Mouse (Mus musculus): ENCODE data around the gene Prom2. TPM values are rescaled to one million over a fixed set of nuclear protein-coding genes. Genes with fewer than 3 reads are reported as not detected.

Prom2 gene
- polyA plus RNA-seq, 1 experiment = 0.09 TPM

DNA sequence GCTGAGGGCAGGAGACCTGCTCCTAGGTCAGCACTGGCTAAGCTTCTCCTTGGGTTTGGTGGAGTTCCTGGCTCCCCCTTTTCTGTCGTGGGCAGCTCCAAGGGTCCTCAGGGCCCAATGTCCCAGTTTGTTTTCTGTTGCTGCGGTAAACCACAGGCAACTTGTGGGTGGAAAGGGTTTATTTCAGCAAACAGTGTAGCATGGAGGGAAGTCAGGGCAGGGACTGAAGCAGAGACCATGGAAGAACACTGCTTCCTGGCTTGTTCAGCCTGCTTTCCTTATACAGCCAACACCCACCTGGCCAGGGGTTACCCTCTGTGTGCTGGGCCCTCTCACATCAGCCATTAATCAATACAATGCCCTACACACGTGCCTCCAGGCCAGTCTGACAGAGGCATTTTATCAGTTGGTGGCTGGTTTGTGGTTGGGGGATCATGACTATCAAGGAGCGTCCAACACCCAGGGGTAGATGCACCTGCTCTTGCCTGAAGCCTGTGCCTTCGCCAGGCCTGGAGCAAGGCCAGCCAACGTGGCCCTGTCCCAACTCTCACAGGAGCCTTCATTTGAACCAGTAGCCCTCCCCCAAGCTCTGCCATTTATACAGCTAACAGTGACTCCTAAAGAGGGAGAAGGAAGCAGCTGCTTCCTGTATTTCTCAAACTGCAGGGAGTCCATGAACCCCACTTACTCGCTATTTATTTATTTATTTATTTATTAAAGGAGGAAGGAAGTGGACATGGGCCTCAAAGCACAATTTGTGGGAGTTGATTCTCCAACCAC, 17.1 kb downstream of the Prom2 start:
- H3K27ac ChIP-seq (ENCODE audit: control insufficient read depth, insufficient read depth, low read depth, low read length) = no peak overlapping the region
- no peak for TF ChIP-seq POLR2A (IDR thresholded peaks at IDR 0.05; ENCODE audit: control insufficient read depth, low read depth, low read length)
- no peak for TF ChIP-seq CTCF (IDR thresholded peaks at IDR 0.05; ENCODE audit: control insufficient read depth, insufficient read depth, insufficient replicate concordance, low read depth, low read length)
- H3K4me3 ChIP-seq (ENCODE audit: control insufficient read depth, low read depth, low read length) = no peak overlapping the region
- no peaks in the 10 kb centered on the region for H3K27me3 ChIP-seq (ENCODE audit: control insufficient read depth, insufficient read depth, low read length)
- H3K36me3 ChIP-seq (ENCODE audit: control insufficient read depth, insufficient read depth, low read length) = no peaks in the 10 kb centered on the region
- peaks cover 15% of the 10 kb centered on the region for H3K4me1 ChIP-seq (ENCODE audit: control insufficient read depth, insufficient read depth, low read length)

DNA sequence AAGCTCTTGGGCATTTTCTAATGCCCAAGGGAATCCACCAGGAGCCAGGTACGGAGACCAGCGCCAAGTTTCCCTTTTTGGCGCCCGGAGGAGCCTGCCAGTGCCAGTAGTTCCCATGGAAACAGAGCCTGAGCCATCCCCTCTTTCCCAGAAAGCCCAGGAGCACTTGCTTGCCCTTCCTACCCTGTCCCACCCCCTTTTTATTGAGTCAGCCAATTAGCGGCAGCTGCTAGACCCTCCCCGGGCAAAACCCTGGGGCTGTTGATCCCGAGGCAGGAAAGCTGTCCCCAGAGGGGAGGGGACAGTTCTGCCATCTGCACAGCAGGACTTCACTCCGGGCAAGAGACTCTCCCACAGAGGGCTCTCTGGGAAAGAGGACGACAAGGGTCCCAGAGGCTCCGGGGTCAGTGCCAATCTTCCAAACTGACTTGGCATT, 19.2 kb downstream of the Prom2 start, which contains the start of gene Kcnip3:
Gene Kcnip3 (minus strand): TSS at position 89 of the 436 bp plus-strand sequence.
- H3K36me3 ChIP-seq (ENCODE audit: control insufficient read depth, insufficient read depth, low read length) = no peaks in the 10 kb centered on the region
- peak within 1 kb of the TSS; percentile 60 for H3K4me3 ChIP-seq (ENCODE audit: control insufficient read depth, low read depth, low read length)
- TF ChIP-seq CTCF (IDR thresholded peaks at IDR 0.05; ENCODE audit: control insufficient read depth, insufficient read depth, insufficient replicate concordance, low read depth, low read length) (no peak), POLR2A (IDR thresholded peaks at IDR 0.05; ENCODE audit: control insufficient read depth, low read depth, low read length) (no peak; the same call in 1 of the 2 replicates)
- no peaks in the 10 kb centered on the region for H3K27me3 ChIP-seq (ENCODE audit: control insufficient read depth, insufficient read depth, low read length)
- no peak within 1 kb of the TSS for H3K27ac ChIP-seq (ENCODE audit: control insufficient read depth, insufficient read depth, low read depth, low read length)
- peaks cover 15% of the 10 kb centered on the region for H3K4me1 ChIP-seq (ENCODE audit: control insufficient read depth, insufficient read depth, low read length)

GRCm38 (mm10) chr2:127521172-127522005, 19.9 kb downstream of the Prom2 start:
- H3K27ac ChIP-seq (ENCODE audit: control insufficient read depth, insufficient read depth, low read depth, low read length) = no peak overlapping the region
- no peak for TF ChIP-seq POLR2A (IDR thresholded peaks at IDR 0.05; ENCODE audit: control insufficient read depth, low read depth, low read length)
- no peak for TF ChIP-seq CTCF (IDR thresholded peaks at IDR 0.05; ENCODE audit: control insufficient read depth, insufficient read depth, insufficient replicate concordance, low read depth, low read length)
- H3K27me3 ChIP-seq (ENCODE audit: control insufficient read depth, insufficient read depth, low read length) = no peaks in the 10 kb centered on the region
- peaks cover 15% of the 10 kb centered on the region for H3K4me1 ChIP-seq (ENCODE audit: control insufficient read depth, insufficient read depth, low read length)
- H3K4me3 ChIP-seq (ENCODE audit: control insufficient read depth, low read depth, low read length) = peak overlapping the region; percentile 60
- no peaks in the 10 kb centered on the region for H3K36me3 ChIP-seq (ENCODE audit: control insufficient read depth, insufficient read depth, low read length)

DNA sequence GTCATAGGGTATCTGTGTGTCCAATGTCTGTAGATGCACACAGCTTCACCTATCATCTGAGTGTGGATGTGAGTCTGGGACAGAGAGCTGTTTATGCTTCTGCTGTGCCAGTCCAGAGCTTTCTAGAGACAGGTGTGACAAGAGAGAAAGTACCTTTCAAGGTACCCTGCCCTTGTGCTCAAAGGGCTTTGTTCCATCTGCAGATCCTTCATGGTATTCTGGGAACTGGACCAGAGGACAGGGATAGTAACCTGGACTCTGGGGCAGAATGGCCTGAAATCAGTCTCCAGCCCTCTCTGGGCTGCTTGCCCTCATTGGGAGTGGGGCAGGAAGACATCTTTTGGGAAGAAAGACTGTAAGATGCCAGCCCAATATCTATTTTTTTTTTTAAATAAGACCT, 21.1 kb downstream of the Prom2 start:
- peaks cover 15% of the 10 kb centered on the region for H3K4me1 ChIP-seq (ENCODE audit: control insufficient read depth, insufficient read depth, low read length)
- H3K27ac ChIP-seq (ENCODE audit: control insufficient read depth, insufficient read depth, low read depth, low read length) = no peak overlapping the region
- TF ChIP-seq POLR2A (IDR thresholded peaks at IDR 0.05; ENCODE audit: control insufficient read depth, low read depth, low read length) (no peak), CTCF (IDR thresholded peaks at IDR 0.05; ENCODE audit: control insufficient read depth, insufficient read depth, insufficient replicate concordance, low read depth, low read length) (no peak)
- H3K27me3 ChIP-seq (ENCODE audit: control insufficient read depth, insufficient read depth, low read length) = no peaks in the 10 kb centered on the region
- H3K36me3 ChIP-seq (ENCODE audit: control insufficient read depth, insufficient read depth, low read length) = no peaks in the 10 kb centered on the region
- no peak overlapping the region for H3K4me3 ChIP-seq (ENCODE audit: control insufficient read depth, low read depth, low read length)

- no peaks in the 10 kb centered on the region for H3K36me3 ChIP-seq (ENCODE audit: control insufficient read depth, insufficient read depth, low read length)
- no peak overlapping the region for H3K4me3 ChIP-seq (ENCODE audit: control insufficient read depth, low read depth, low read length)
- peaks cover 15% of the 10 kb centered on the region for H3K4me1 ChIP-seq (ENCODE audit: control insufficient read depth, insufficient read depth, low read length)
- no peak overlapping the region for H3K27ac ChIP-seq (ENCODE audit: control insufficient read depth, insufficient read depth, low read depth, low read length)
- H3K27me3 ChIP-seq (ENCODE audit: control insufficient read depth, insufficient read depth, low read length) = no peaks in the 10 kb centered on the region
- TF ChIP-seq POLR2A (IDR thresholded peaks at IDR 0.05; ENCODE audit: control insufficient read depth, low read depth, low read length) (no peak), CTCF (IDR thresholded peaks at IDR 0.05; ENCODE audit: control insufficient read depth, insufficient read depth, insufficient replicate concordance, low read depth, low read length) (no peak)
Observed at GRCm38 (mm10) chr2:127519308-127519707, 22.0 kb downstream of the Prom2 start.

DNA sequence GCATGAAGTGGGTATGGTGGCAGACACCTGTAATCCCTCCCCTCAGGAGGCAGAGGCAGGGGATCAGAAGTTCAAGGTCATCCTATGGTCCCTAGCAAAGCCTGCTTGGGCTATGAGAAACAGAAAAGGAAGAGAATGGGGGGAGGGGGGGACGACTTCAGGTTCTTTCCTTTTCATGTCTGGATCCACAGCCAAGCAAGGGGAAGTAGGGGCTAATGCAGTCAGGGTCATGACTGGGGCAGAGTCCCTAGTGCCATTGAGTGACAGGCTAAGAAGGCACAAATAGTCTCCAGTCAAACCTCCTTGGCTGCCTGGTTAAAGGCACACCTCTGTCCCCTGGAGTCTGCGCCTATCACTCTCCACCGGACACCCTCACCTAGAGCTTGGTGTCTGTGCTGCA, 22.4 kb downstream of the Prom2 start:
- Histone ChIP-seq H3K27me3 (ENCODE audit: control insufficient read depth, insufficient read depth, low read length) (no peaks in the 10 kb centered on the region), H3K4me3 (ENCODE audit: control insufficient read depth, low read depth, low read length) (no peak overlapping the region), H3K4me1 (ENCODE audit: control insufficient read depth, insufficient read depth, low read length) (peaks cover 15% of the 10 kb centered on the region), H3K27ac (ENCODE audit: control insufficient read depth, insufficient read depth, low read depth, low read length) (no peak overlapping the region), H3K36me3 (ENCODE audit: control insufficient read depth, insufficient read depth, low read length) (no peaks in the 10 kb centered on the region)
- no peak for TF ChIP-seq CTCF (IDR thresholded peaks at IDR 0.05; ENCODE audit: control insufficient read depth, insufficient read depth, insufficient replicate concordance, low read depth, low read length)
- TF ChIP-seq POLR2A (IDR thresholded peaks at IDR 0.05; ENCODE audit: control insufficient read depth, low read depth, low read length) = no peak

- peaks cover 15% of the 10 kb centered on the region for H3K4me1 ChIP-seq (ENCODE audit: control insufficient read depth, insufficient read depth, low read length)
- no peak for TF ChIP-seq POLR2A (IDR thresholded peaks at IDR 0.05; ENCODE audit: control insufficient read depth, low read depth, low read length)
- no peak for TF ChIP-seq CTCF (IDR thresholded peaks at IDR 0.05; ENCODE audit: control insufficient read depth, insufficient read depth, insufficient replicate concordance, low read depth, low read length)
- no peak overlapping the region for H3K4me3 ChIP-seq (ENCODE audit: control insufficient read depth, low read depth, low read length)
- H3K27me3 ChIP-seq (ENCODE audit: control insufficient read depth, insufficient read depth, low read length) = no peaks in the 10 kb centered on the region
- no peaks in the 10 kb centered on the region for H3K36me3 ChIP-seq (ENCODE audit: control insufficient read depth, insufficient read depth, low read length)
- no peak overlapping the region for H3K27ac ChIP-seq (ENCODE audit: control insufficient read depth, insufficient read depth, low read depth, low read length)
Observed at GRCm38 (mm10) chr2:127518273-127518672, 23.0 kb downstream of the Prom2 start.

Measured in testis, adult 2 months (tissue).